Mouse (Mus musculus) embryonic facial prominence, embryonic 10.5 days (tissue): ENCODE data around the gene Amhr2. TPM values are rescaled to one million over a fixed set of nuclear protein-coding genes. Genes with fewer than 3 reads are reported as not detected.

Experiments
- DNase-seq: peaks from one replicate; pipeline ENCODE4 v3.0.0-alpha.2; 2017; ENCODE audit warnings: low spot score
- H3K27ac ChIP-seq: fragments of 300-500 bp; sonication (generic); replicated peaks from 2 replicates; pipeline ENCODE4 v1.5.1; 2016; ENCODE audit warnings: mild to moderate bottlenecking
- H3K27me3 ChIP-seq: fragments of 300-500 bp; sonication (generic); replicated peaks from 2 replicates; pipeline ENCODE4 v1.6.1; 2016; ENCODE audit warnings: low read depth, mild to moderate bottlenecking; ENCODE audit not compliant: poor library complexity, severe bottlenecking
- H3K36me3 ChIP-seq: fragments of 300-500 bp; sonication (generic); replicated peaks from 2 replicates; pipeline ENCODE4 v1.6.1; 2016; ENCODE audit warnings: mild to moderate bottlenecking, moderate library complexity
- H3K4me1 ChIP-seq: fragments of 300-500 bp; sonication (generic); 2 replicates; pipeline ENCODE4 v1.6.1; 2016
- H3K4me3 ChIP-seq: fragments of 300-500 bp; sonication (generic); 2 replicates; pipeline ENCODE4 v1.5.1; 2016; ENCODE audit warnings: mild to moderate bottlenecking, moderate library complexity
- H3K9me3 ChIP-seq: fragments of 300-500 bp; sonication (generic); 2 replicates; pipeline ENCODE4 v1.6.1; 2016; ENCODE audit warnings: mild to moderate bottlenecking
- WGBS: fragments of 180-500 bp; shearing (Covaris S2); methylation state at CpG from one replicate; pipeline ENCODE4 v1.1.7; 2016; 5-methylcytosine and 5-hydroxymethylcytosine counted together
- polyA plus RNA-seq: library from polyadenylated mRNA; unstranded; fragments of >200 nt; fragmentation: Nextera tagmentation; extraction: Ambion mirVana; gene quantifications from 2 replicates; pipeline ENCODE4 v1.2.1, GENCODE M21; 2016

The Amhr2 gene
- polyA plus RNA-seq, 1 experiment from 2014 or later = 0.20 TPM

GRCm38 (mm10) chr15:102461430-102462075 lies 16.4 kb downstream of the Amhr2 start:
- WGBS = 82% methylated on average over 9 of the region's 9 CpGs
- H3K27me3 ChIP-seq = no peaks in the 10 kb centered on the region
- DNase-seq = no peak
- H3K27ac ChIP-seq = no peak overlapping the region; the same call in 1 of the 2 replicates
- H3K9me3 ChIP-seq = no peaks in the 10 kb centered on the region
- peaks cover 12% of the 10 kb centered on the region for H3K36me3 ChIP-seq
- peak overlapping the region; percentile 23; the same call in 1 of the 2 replicates for H3K4me3 ChIP-seq
- peaks cover 19% of the 10 kb centered on the region for H3K4me1 ChIP-seq

DNA sequence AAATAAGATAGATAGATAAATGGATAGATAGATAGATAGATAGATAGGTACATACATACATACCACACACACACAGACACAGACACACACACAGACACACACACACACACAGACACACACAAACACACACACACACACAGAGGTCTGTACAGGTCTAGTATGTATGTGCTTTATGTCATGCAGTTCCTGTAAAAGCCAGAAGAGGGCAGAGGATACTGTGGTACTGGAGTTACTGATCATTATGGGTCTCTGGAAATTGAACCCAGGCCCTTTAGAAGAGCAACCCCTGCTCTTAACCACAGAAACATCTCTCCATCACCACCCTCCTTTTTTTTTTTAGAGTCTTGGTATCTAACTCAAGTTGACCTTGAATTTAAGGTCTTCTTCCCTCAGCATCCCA lies 18.5 kb downstream of the Amhr2 start:
- Histone ChIP-seq H3K4me3 (no peak overlapping the region), H3K4me1 (peaks cover 19% of the 10 kb centered on the region)
- no peak for DNase-seq

GRCm38 (mm10) chr15:102468675-102469370 lies 23.7 kb downstream of the Amhr2 start:
- Histone ChIP-seq H3K27ac (no peak overlapping the region), H3K9me3 (0 out of 2 replicates have a peak, but pooled peaks cover 3% of the 10 kb centered on the region), H3K4me3 (no peak overlapping the region), H3K27me3 (no peaks in the 10 kb centered on the region), H3K36me3 (peaks cover 21% of the 10 kb centered on the region), H3K4me1 (peaks cover 17% of the 10 kb centered on the region)
- WGBS = 95% methylated on average over 9 of the region's 9 CpGs
- DNase-seq = no peak

More for the DNA sequence above, 18.5 kb downstream of the Amhr2 start:
- peaks cover 17% of the 10 kb centered on the region for H3K36me3 ChIP-seq
- no peaks in the 10 kb centered on the region for H3K27me3 ChIP-seq
- no peak overlapping the region for H3K27ac ChIP-seq
- 0 out of 2 replicates have a peak, but pooled peaks cover 2% of the 10 kb centered on the region for H3K9me3 ChIP-seq

DNA sequence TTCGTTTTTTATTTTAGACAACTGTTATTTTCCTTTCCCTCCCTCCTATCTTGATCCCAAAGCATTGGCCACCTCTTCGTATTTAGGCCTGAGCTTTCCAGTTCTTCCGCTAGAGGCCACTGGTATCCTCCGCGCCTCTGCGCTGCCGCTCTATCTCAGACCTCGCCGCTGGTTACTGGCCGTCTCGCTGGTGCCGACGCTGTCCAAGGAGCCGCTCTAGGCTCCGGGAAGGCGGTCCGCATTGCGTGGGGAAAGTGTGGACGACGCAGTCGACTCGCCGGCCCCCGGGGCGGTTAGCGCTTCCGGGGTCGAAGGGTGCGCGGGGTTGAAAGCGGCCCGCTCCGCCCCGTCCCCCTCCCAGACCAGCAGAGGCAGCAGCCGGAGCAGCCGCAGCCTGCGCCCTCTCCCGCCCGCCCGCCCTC lies 25.0 kb downstream of the Amhr2 start, which contains the start of gene Pcbp2:
Gene Pcbp2, plus strand, starts transcription at position 357 of the 422 bp plus-strand sequence.
- WGBS = under 1% methylated on average over 36 of the region's 40 CpGs

GRCm38 (mm10) chr15:102470605-102471294 lies 25.6 kb downstream of the Amhr2 start:
- peak; percentile 91 for DNase-seq
- Histone ChIP-seq H3K36me3 (peaks cover 41% of the 10 kb centered on the region), H3K27ac (peak overlapping the region; percentile 99), H3K27me3 (no peaks in the 10 kb centered on the region), H3K4me3 (peak overlapping the region; percentile 95), H3K9me3 (0 out of 2 replicates have a peak, but pooled peaks cover 3% of the 10 kb centered on the region), H3K4me1 (peaks cover 17% of the 10 kb centered on the region)
- WGBS = 2% methylated on average over 51 of the region's 67 CpGs

More for the DNA sequence above, 25.0 kb downstream of the Amhr2 start, which contains the start of gene Pcbp2:
- Histone ChIP-seq H3K9me3 (0 out of 2 replicates have a peak, but pooled peaks cover 3% of the 10 kb centered on the region), H3K36me3 (peaks cover 35% of the 10 kb centered on the region), H3K27ac (peak within 1 kb of the TSS; percentile 99), H3K4me3 (peak within 1 kb of the TSS; percentile 95), H3K27me3 (no peaks in the 10 kb centered on the region), H3K4me1 (peaks cover 17% of the 10 kb centered on the region)
- DNase-seq = peak; percentile 98

- DNase-seq = no peak
- WGBS = under 1% methylated on average over 10 of the region's 10 CpGs
- peaks cover 17% of the 10 kb centered on the region for H3K4me1 ChIP-seq
- H3K36me3 ChIP-seq = peaks cover 46% of the 10 kb centered on the region
- no peaks in the 10 kb centered on the region for H3K27me3 ChIP-seq
- peak overlapping the region; percentile 99 for H3K27ac ChIP-seq
- peak overlapping the region; percentile 95 for H3K4me3 ChIP-seq
- 0 out of 2 replicates have a peak, but pooled peaks cover 3% of the 10 kb centered on the region for H3K9me3 ChIP-seq
Observed at GRCm38 (mm10) chr15:102471295-102471645, 26.1 kb downstream of the Amhr2 start.

- Histone ChIP-seq H3K27ac (no peak overlapping the region), H3K36me3 (peaks cover 50% of the 10 kb centered on the region), H3K9me3 (0 out of 2 replicates have a peak, but pooled peaks cover 3% of the 10 kb centered on the region), H3K27me3 (no peaks in the 10 kb centered on the region), H3K4me3 (peak overlapping the region; percentile 95), H3K4me1 (peaks cover 17% of the 10 kb centered on the region)
- DNase-seq = no peak
Observed at GRCm38 (mm10) chr15:102471727-102472126, 26.6 kb downstream of the Amhr2 start.

GRCm38 (mm10) chr15:102473246-102473645 lies 28.1 kb downstream of the Amhr2 start:
- Histone ChIP-seq H3K4me3 (peak overlapping the region; percentile 5; the same call in 1 of the 2 replicates), H3K36me3 (peaks cover 65% of the 10 kb centered on the region), H3K27ac (no peak overlapping the region), H3K27me3 (no peaks in the 10 kb centered on the region), H3K4me1 (peaks cover 17% of the 10 kb centered on the region), H3K9me3 (0 out of 2 replicates have a peak, but pooled peaks cover 3% of the 10 kb centered on the region)
- DNase-seq = no peak
- 77% methylated on average over 2 of the region's 2 CpGs for WGBS

DNA sequence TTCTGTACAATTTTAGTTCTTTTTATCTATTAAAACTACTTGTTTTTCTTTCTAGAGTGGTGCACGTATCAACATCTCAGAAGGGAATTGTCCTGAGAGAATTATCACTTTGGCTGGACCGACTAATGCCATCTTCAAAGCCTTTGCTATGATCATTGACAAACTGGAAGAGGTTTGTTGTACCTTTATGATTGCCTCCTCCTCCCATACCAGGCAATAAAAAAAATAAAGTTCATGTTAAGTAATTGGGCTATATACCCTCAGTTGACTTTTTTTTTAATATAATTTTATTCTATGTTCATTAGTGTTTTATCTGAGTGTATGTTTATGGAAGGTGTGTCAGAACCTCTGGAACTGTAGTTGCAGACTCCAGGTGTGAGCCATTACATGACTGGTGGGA lies 29.4 kb downstream of the Amhr2 start:
- Histone ChIP-seq H3K9me3 (no peaks in the 10 kb centered on the region), H3K4me3 (no peak overlapping the region), H3K27ac (no peak overlapping the region), H3K27me3 (no peaks in the 10 kb centered on the region), H3K4me1 (peaks cover 17% of the 10 kb centered on the region), H3K36me3 (peaks cover 68% of the 10 kb centered on the region)
- WGBS = 95% methylated on average over 2 of the region's 2 CpGs
- no peak for DNase-seq

DNA sequence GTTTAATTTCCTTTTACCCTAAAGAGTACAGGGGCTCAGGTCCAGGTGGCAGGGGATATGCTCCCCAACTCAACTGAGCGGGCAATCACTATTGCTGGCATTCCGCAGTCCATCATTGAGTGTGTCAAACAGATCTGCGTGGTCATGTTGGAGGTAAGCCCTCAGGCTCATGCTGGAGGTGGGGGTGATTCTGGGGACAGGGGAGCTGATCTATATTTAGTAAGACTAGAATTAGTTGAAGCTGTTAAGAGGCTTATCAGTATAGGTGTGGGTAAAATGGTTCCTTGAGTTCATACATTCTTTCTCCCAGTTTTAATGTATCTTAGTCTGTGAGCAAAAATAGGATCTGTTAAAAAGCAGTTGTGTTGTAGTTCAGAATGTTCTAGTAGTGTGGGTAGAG lies 38.0 kb downstream of the Amhr2 start:
- no peak for DNase-seq
- Histone ChIP-seq H3K9me3 (no peaks in the 10 kb centered on the region), H3K27ac (no peak overlapping the region), H3K36me3 (peaks cover 99% of the 10 kb centered on the region), H3K4me3 (no peak overlapping the region), H3K4me1 (no peaks in the 10 kb centered on the region), H3K27me3 (no peaks in the 10 kb centered on the region)
- WGBS = 92% methylated on average over 3 of the region's 3 CpGs

GRCm38 (mm10) chr15:102485853-102486252 lies 40.7 kb downstream of the Amhr2 start:
- Histone ChIP-seq H3K4me1 (no peaks in the 10 kb centered on the region), H3K4me3 (no peak overlapping the region), H3K27me3 (no peaks in the 10 kb centered on the region), H3K9me3 (no peaks in the 10 kb centered on the region), H3K36me3 (peaks cover 99% of the 10 kb centered on the region), H3K27ac (no peak overlapping the region)
- 94% methylated on average over 12 of the region's 12 CpGs for WGBS
- no peak for DNase-seq

DNA sequence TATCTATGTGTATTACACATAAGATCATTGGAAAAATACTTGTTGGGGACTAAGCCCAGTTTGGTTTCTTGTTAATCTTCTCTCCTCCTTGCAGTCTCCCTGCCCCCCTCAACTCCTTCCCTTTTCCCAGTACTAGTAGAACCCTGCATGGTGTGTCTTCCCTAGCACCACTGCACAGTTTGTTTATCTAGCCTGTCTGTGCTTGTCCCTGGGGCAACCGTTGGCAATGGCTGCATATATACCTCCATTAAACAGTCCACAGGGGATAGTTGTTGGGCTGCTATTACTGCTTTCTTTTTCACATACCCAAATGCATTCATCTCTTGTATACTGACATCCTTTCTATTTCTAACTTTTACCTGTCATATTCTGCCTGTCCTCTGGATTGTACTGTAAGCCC lies 42.5 kb downstream of the Amhr2 start:
- no peaks in the 10 kb centered on the region for H3K27me3 ChIP-seq
- H3K9me3 ChIP-seq = no peaks in the 10 kb centered on the region
- DNase-seq = no peak
- peaks cover 100% of the 10 kb centered on the region for H3K36me3 ChIP-seq
- H3K27ac ChIP-seq = no peak overlapping the region
- 86% methylated on average over 1 of the region's 1 CpGs for WGBS
- H3K4me1 ChIP-seq = no peaks in the 10 kb centered on the region
- no peak overlapping the region for H3K4me3 ChIP-seq
